Mouse (Mus musculus): ENCODE measurements at regions not wholly inside any gene's neighbourhood (a gene's known extent, or its start where the extent isn't known, plus 50 kb on each side); places are given as distances from the start of the nearest gene placed in this dataset.
A peak's percentile ranks its signal among the peaks of the same experiment; 100 is the strongest.
"Not testable (repeated sequence)": the region's sequence is repeated elsewhere in the genome, so short reads cannot be mapped to it uniquely, and the experiment has no call there.

DNA sequence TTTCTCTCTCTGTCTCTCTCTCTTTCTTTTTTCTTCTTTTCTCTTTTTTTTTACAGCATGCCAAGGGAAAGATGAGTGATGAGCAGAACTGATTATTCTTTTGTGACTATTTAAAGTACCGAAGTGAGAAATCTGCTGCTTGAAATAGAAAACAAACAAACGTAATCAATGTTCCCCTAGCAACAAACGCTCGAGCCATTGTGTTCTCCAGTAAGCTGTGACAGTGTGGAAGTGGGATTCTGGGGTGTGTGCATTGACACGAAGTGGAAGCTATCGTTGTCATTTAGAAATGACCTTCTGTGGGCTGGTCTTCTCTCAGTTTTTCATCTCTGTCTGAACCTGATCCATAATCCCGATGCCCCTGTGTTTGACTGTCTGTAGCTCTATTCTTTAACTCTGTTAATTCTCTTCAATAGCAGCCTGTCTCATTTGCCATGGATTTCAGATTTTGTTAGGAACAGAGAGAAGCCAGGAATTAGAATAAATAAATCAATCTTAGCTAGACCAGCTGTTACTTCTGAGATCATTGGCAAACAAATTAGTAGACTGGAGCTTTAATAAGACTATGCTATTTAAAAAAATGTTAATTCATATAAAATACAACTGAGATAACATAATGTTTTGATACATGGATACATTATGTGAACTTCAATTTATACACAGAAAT is 207.5 kb upstream of the Kcnj3 start:
- no peaks in the 10 kb centered on the region for H3K4me1 ChIP-seq (ENCODE audit: control insufficient read depth, insufficient read depth, insufficient read length, low read length)
- no peaks in the 10 kb centered on the region for H3K36me3 ChIP-seq (ENCODE audit: control insufficient read depth, insufficient read depth, low read length)
- 56% methylated on average over 7 of the region's 7 CpGs for WGBS
- no peaks in the 10 kb centered on the region for H3K27me3 ChIP-seq (ENCODE audit: control insufficient read depth, insufficient read depth, low read length)
- H3K4me3 ChIP-seq (ENCODE audit: low read depth, low read length) = no peak overlapping the region
- H3K27ac ChIP-seq (ENCODE audit: insufficient read depth, low read depth, low read length) = no peak overlapping the region
- TF ChIP-seq CTCF (IDR thresholded peaks at IDR 0.05; ENCODE audit: extremely low read depth, insufficient read length, insufficient replicate concordance, low read depth, low read length) = no peak
- no peak for TF ChIP-seq POLR2A (IDR thresholded peaks at IDR 0.05; ENCODE audit: low read depth, low read length)

DNA sequence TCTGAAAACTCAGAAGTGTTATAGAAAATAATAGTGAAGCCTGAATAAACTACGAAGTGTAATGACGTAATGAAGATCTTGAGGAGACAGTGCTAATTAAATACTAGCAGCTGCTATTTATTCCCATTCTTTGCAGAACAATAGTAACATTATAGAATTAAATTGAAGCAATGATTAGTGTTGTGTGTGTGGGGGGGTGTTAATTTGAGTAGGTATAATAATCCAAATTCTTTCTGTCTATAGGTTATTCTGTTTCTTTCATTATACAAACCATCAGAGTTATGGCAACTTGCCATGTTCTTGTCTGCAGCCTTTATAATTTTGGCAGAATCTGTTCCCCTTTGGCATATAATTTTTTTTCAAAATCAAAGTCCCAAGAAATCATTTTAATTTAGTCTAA is 203.9 kb upstream of the Kcnj3 start:
- no peak for TF ChIP-seq CTCF (IDR thresholded peaks at IDR 0.05; ENCODE audit: extremely low read depth, insufficient read length, insufficient replicate concordance, low read depth, low read length)
- no peak for TF ChIP-seq POLR2A (IDR thresholded peaks at IDR 0.05; ENCODE audit: low read depth, low read length)
- no peaks in the 10 kb centered on the region for H3K27me3 ChIP-seq (ENCODE audit: control insufficient read depth, insufficient read depth, low read length)
- H3K27ac ChIP-seq (ENCODE audit: insufficient read depth, low read depth, low read length) = no peak overlapping the region
- H3K36me3 ChIP-seq (ENCODE audit: control insufficient read depth, insufficient read depth, low read length) = no peaks in the 10 kb centered on the region
- no peak overlapping the region for H3K4me3 ChIP-seq (ENCODE audit: low read depth, low read length)
- H3K4me1 ChIP-seq (ENCODE audit: control insufficient read depth, insufficient read depth, insufficient read length, low read length) = no peaks in the 10 kb centered on the region
- 83% methylated on average over 2 of the region's 2 CpGs for WGBS

DNA sequence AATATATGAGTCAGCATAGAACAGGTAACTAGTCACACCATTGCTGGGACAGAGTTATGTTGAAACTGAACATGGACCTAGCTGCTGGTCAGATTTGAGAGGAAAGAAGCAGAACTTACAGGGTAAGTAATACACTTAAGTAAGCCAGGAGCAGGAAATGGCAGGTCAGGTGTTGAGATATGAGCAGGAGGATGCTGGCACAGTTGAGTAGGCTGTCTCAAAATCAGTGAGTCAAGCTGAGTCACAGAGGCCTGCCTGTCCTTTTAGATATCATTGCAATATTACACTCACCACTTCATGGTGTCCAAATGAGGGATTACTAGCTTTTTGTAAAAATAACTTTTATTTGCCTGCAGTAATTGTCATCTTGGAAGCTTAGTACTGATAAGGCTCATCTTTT is 182.6 kb upstream of the Kcnj3 start:
- no peaks in the 10 kb centered on the region for H3K36me3 ChIP-seq (ENCODE audit: control insufficient read depth, insufficient read depth, low read length)
- TF ChIP-seq CTCF (IDR thresholded peaks at IDR 0.05; ENCODE audit: extremely low read depth, insufficient read length, insufficient replicate concordance, low read depth, low read length) = no peak
- TF ChIP-seq POLR2A (IDR thresholded peaks at IDR 0.05; ENCODE audit: low read depth, low read length) = no peak
- H3K4me1 ChIP-seq (ENCODE audit: control insufficient read depth, insufficient read depth, insufficient read length, low read length) = no peaks in the 10 kb centered on the region
- no peak overlapping the region for H3K27ac ChIP-seq (ENCODE audit: insufficient read depth, low read depth, low read length)
- no peak overlapping the region for H3K4me3 ChIP-seq (ENCODE audit: low read depth, low read length)
- H3K27me3 ChIP-seq (ENCODE audit: control insufficient read depth, insufficient read depth, low read length) = no peaks in the 10 kb centered on the region

DNA sequence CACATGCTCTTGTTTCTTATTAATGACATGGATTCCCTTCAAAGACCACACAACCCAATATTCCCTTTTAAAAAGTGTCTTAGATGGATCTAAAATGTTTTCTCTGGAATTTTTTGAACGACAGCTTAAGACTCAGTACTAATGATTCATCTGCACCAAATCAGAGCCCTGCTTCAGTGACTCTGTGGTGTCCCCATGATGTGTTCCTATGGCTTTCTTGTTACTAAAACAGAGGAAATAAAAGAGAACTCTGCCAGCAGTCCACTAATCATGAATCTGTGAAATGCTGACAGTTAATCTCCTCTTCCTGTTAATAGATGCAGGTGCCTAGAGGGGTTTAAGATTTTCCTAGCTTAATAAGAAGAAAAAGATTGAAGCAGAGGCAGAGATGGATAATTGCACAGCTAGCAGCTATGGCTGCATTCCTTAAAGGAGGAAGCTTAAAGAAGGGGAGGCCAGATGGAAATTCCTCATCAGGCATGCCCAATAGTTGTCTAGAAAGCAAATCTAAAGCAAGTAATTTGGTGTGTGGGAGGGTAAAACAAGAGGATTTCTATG is 173.0 kb upstream of the Kcnj3 start:
- no peak for TF ChIP-seq POLR2A (IDR thresholded peaks at IDR 0.05; ENCODE audit: low read depth, low read length)
- TF ChIP-seq CTCF (IDR thresholded peaks at IDR 0.05; ENCODE audit: extremely low read depth, insufficient read length, insufficient replicate concordance, low read depth, low read length) = no peak
- H3K4me3 ChIP-seq (ENCODE audit: low read depth, low read length) = no peak overlapping the region
- 71% methylated on average over 1 of the region's 1 CpGs for WGBS

DNA sequence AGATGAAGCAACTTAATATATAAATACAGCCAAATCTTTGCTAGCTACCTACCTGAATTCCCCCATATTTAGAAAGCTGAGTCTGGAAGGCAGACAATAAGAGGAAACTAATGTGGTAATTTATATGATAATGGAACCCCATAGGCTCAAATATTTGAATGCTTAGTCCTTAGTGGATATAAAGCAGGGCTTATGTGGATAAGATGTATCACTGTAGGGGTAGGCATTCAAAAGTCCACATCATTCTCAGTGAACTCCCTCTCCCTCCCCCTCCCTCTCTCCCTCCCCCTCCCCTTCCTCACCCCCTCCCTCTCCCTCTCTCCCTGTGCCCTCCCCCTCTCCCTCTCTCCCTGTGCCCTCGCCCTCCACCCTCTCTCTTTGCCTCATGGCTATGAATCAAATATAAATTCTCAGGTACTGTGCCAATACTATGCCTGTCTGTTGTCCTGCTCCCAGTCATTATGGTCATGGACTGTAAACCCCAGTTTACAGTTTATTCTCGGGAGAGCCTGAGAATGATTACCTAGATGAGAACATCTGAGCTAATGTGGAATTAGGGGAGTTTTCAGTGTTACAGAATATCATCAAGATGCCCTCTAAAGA is 171.8 kb upstream of the Kcnj3 start:
- WGBS = 63% methylated on average over 1 of the region's 2 CpGs
- Histone ChIP-seq H3K27ac (ENCODE audit: insufficient read depth, low read depth, low read length) (no peak overlapping the region), H3K4me3 (ENCODE audit: low read depth, low read length) (no peak overlapping the region), H3K27me3 (ENCODE audit: control insufficient read depth, insufficient read depth, low read length) (no peaks in the 10 kb centered on the region), H3K36me3 (ENCODE audit: control insufficient read depth, insufficient read depth, low read length) (no peaks in the 10 kb centered on the region), H3K4me1 (ENCODE audit: control insufficient read depth, insufficient read depth, insufficient read length, low read length) (no peaks in the 10 kb centered on the region)
- TF ChIP-seq POLR2A (IDR thresholded peaks at IDR 0.05; ENCODE audit: low read depth, low read length) (no peak), CTCF (IDR thresholded peaks at IDR 0.05; ENCODE audit: extremely low read depth, insufficient read length, insufficient replicate concordance, low read depth, low read length) (no peak)

More for the DNA sequence above, 173.0 kb upstream of the Kcnj3 start:
- Histone ChIP-seq H3K27ac (ENCODE audit: insufficient read depth, low read depth, low read length) (no peak overlapping the region), H3K27me3 (ENCODE audit: control insufficient read depth, insufficient read depth, low read length) (no peaks in the 10 kb centered on the region), H3K4me1 (ENCODE audit: control insufficient read depth, insufficient read depth, insufficient read length, low read length) (no peaks in the 10 kb centered on the region), H3K36me3 (ENCODE audit: control insufficient read depth, insufficient read depth, low read length) (no peaks in the 10 kb centered on the region)

DNA sequence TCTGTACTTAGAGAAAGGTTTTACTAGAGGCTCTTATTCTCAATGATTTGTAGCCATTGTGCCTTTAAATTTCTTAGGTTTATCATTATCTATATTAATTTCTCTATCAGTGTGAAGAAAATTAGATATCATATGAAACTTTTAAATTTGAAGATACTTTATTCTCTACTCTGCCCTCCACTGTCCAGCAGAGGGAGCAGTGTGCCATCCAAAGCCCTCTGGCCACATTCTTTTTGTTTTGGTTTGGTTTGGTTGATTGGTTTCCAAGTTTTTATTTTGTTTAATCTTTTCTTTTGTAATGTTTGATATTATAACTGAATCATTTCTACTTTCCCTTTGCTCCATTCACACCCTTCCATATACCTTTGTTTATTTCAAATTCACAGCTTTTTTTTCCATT is 129.4 kb upstream of the Kcnj3 start:
- H3K4me1 ChIP-seq (ENCODE audit: control insufficient read depth, insufficient read depth, insufficient read length, low read length) = no peaks in the 10 kb centered on the region
- no peaks in the 10 kb centered on the region for H3K36me3 ChIP-seq (ENCODE audit: control insufficient read depth, insufficient read depth, low read length)

DNA sequence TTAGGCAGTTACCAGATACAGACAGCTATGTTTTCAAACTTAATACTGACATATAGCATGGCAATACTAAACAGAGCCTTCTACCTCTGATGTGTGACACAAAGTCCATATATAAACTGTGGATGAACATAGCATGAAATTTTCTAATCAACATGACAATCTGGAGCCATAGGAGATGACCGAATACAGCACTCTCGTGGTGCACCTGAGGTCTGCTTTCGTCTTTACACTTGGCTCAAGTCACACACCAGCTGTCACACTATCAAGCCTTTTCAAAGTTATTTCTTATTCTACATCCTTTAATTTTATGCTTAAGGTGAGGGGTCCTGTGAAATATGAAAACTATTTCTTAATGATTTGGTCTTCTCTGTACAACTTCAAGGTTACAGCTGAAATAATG is 120.1 kb upstream of the Kcnj3 start:
- Histone ChIP-seq H3K27me3 (ENCODE audit: control insufficient read depth, insufficient read depth, low read length) (no peaks in the 10 kb centered on the region), H3K27ac (ENCODE audit: insufficient read depth, low read depth, low read length) (no peak overlapping the region), H3K4me3 (ENCODE audit: low read depth, low read length) (no peak overlapping the region), H3K4me1 (ENCODE audit: control insufficient read depth, insufficient read depth, insufficient read length, low read length) (no peaks in the 10 kb centered on the region), H3K36me3 (ENCODE audit: control insufficient read depth, insufficient read depth, low read length) (no peaks in the 10 kb centered on the region)
- 90% methylated on average over 3 of the region's 3 CpGs for WGBS
- TF ChIP-seq CTCF (IDR thresholded peaks at IDR 0.05; ENCODE audit: extremely low read depth, insufficient read length, insufficient replicate concordance, low read depth, low read length) = no peak
- TF ChIP-seq POLR2A (IDR thresholded peaks at IDR 0.05; ENCODE audit: low read depth, low read length) = no peak

More for the DNA sequence above, 129.4 kb upstream of the Kcnj3 start:
- Histone ChIP-seq H3K27ac (ENCODE audit: insufficient read depth, low read depth, low read length) (no peak overlapping the region), H3K27me3 (ENCODE audit: control insufficient read depth, insufficient read depth, low read length) (no peaks in the 10 kb centered on the region), H3K4me3 (ENCODE audit: low read depth, low read length) (no peak overlapping the region)
- TF ChIP-seq CTCF (IDR thresholded peaks at IDR 0.05; ENCODE audit: extremely low read depth, insufficient read length, insufficient replicate concordance, low read depth, low read length) (peak; percentile 19; the same call in 1 of the 2 replicates), POLR2A (IDR thresholded peaks at IDR 0.05; ENCODE audit: low read depth, low read length) (no peak)

DNA sequence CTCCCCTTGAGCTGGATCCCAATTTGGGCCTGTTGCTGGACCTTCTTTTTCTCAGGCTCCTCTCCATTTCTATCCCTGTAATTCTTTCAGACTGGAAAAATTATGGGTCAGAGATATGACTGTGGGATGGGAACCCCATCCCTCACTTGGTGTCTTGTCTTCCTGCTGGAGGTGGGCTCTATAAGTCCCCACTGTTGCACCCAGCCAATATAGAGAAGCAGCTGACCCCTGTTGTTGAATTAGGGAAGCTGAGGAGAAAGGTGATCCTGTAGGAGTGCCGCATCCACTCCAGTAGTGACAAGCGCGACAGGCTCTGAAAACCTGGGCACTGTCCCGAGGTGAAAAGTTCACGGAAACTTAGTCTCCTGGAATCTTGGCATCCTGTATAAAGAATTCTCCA is 81.7 kb upstream of the Kcnj3 start:
- H3K4me3 ChIP-seq (ENCODE audit: low read depth, low read length); H3K27ac ChIP-seq (ENCODE audit: insufficient read depth, low read depth, low read length): not testable (repeated sequence)

More for the DNA sequence above, 81.7 kb upstream of the Kcnj3 start:
- H3K27me3 ChIP-seq (ENCODE audit: control insufficient read depth, insufficient read depth, low read length); H3K36me3 ChIP-seq (ENCODE audit: control insufficient read depth, insufficient read depth, low read length); H3K4me1 ChIP-seq (ENCODE audit: control insufficient read depth, insufficient read depth, insufficient read length, low read length): not testable (repeated sequence)
- 87% methylated on average over 5 of the region's 5 CpGs for WGBS
